Mouse (Mus musculus) left cerebral cortex, postnatal 25 days (tissue): ENCODE measurements at regions not wholly inside any gene's neighbourhood (a gene's known extent, or its start where the extent isn't known, plus 50 kb on each side); places are given as distances from the start of the nearest gene placed in this dataset.

Experiments used
- DNase-seq, 2 experiments: peaks; one replicate each; pipeline ENCODE4 v3.0.0; 2022; ENCODE audit warnings: low spot score in 2 of 2, mixed read lengths in 1 of 2
- intact Hi-C: fragments of 180-260 bp; cut with DNase I; formaldehyde crosslinking; loops from one replicate; pipeline ENCODE4 v1.15.1; 2025

DNA sequence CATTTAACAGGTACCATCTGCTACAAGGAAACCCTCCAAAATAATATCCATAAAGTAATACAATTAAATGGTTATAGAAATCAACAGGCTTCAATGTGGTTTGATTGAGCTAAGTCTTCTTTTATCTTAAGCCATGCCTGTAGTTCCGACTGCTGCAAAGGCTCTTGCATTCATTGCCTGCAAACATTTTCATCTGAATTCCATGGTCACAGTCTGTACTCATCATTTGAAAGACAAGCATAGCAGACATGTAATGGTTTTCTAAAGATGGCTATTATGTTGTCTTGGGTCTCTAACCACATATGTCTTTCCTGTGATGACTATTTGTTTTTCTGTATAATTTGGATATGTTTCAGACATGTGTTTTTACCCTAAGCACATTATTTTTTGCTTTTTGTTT is 677.9 kb downstream of the Hace1 start:
- intact Hi-C loops: no loop called here
- no peak for DNase-seq

GRCm38 (mm10) chr10:46269710-46270109 is 692.1 kb downstream of the Hace1 start:
- intact Hi-C loops: no loop called here
- no peak for DNase-seq

DNA sequence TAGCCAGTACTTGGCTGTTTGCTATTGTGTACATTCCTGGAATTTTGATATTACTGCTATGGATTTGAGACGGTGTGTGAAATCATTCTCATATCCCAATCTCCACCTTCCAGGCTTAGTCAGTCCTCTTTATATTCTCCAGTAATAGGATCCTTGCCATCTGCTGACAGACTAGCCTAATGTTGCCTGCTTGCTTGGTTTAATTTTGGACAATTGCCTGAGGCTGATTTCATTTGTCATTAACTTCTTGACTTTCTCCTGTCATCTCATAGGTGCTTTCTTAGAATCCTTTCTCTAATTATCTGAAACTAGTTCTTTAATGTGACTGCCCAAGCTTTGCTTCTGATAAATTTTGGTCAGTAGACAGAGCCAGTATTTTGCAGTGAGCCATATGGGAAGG is 696.2 kb downstream of the Hace1 start:
- no peak for DNase-seq
- intact Hi-C loops: no loop called here

GRCm38 (mm10) chr10:46294290-46294689 is 716.7 kb downstream of the Hace1 start:
- DNase-seq: peak in 1 of 2 experiments; percentile 63
- intact Hi-C loops: no loop called here

DNA sequence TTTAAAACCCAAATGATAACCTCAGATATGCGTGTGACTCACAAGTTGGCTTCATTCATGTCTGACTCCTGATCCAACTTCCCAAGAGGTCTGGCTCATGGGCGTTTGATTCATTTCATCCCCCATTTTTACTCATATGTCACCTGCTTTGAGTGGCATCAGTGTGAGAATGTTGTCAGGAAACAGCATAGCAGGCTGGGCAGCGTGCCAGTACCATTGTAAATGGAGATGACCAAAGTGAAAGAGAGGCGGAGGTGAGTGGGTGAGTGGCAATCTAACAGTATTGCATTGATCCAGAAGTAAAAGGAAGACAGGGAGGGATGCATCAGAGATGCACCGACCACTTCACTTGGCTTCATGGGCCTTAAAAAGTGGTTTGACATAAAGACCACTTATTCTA is 720.7 kb downstream of the Hace1 start:
- intact Hi-C loops: no loop called here
- peak in 1 of 2 experiments; percentile 20 for DNase-seq

- DNase-seq: no peak
- intact Hi-C loops: no loop called here
Observed at GRCm38 (mm10) chr10:46299521-46299920, 721.9 kb downstream of the Hace1 start.

DNA sequence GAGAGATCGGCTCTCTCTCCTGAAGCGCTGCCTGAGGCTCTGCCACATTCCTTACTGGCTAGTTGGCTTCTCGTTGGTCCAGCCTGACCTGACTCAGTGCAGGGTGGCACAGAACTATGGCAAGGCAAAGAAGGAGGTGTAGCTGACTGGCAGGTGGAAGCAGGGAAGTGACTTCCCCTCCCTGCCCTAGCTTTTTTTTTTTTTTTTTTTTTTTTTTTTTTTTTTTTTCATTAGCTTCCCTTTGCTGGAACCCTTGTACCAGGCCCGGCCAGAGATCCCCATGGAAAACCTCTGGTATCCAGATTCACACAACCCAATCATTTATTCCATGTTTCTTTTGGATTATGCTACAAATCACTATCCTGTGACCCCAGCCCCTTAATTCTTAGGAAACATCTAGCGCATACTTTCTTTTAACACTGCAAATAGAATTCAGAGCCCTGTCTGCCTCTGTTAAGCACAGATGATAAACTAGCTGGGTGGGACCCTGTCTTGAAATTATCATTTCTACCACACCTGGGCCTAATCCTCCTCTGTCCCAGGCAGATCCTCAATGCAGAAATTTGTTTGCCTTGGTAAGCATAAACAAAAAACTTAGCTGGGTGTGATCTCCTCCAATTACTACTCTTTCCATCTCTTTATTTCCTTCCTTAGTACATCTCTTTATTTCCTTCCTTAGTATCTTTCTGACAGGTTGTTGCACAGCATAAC is 742.9 kb downstream of the Hace1 start:
- no peak for DNase-seq
- intact Hi-C loops: no loop called here

DNA sequence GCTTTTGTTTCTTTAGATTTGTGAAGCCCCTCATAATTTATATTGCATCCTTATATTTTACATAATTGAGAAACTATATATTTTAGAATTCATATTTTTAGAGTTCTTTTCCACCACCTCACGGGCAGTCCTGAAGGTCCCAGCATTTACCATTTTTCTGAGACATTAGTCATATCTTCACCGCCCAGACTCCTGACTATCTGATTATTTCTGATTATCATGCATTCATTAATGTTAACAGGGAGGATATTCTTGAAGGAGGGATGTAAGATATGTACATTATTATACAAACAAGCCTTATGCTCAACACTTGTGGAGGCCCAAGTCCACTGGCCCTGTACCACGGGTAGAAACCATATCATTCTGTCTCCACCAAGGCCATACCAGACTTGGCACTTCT is 743.4 kb downstream of the Hace1 start:
- intact Hi-C loops: no loop called here
- no peak for DNase-seq

- DNase-seq: no peak
- intact Hi-C loops: no loop called here
Observed at GRCm38 (mm10) chr10:46329052-46329451, 751.4 kb downstream of the Hace1 start.

DNA sequence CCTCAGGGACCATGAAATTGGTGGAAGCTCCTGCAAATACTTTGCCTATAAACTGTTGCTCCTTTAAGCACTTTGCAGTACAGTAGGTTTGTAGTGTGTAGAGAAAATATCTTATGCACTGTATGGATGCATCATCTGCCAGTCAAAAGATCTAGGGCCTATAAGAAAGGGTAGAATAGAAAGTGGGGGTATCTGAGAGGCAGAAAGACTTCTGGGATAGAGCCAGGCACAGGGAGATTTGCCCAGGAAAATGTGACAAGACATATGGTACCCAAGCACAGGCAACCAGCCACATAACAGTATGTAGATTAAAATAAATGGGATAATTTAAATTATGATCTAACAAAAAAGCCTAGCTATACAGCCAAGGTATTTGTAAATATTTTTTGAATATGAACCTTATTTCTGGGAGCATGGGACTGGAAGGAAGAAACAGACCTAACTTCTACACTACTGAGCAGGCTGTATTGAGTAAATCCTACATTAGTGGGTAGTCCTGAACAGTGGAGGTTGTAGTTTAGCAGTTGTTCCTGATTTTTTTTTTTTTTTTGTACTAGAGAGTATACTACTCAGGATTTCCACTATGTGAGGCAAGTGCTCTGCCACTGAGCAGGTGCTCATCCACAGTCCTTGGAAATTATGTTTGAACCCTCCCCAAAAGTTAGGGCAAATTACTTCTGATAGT is 754.1 kb downstream of the Hace1 start:
- peak in 1 of 2 experiments; percentile 30 for DNase-seq
- intact Hi-C loops: no loop called here

GRCm38 (mm10) chr10:46333231-46333630 is 755.6 kb downstream of the Hace1 start:
- DNase-seq: no peak
- intact Hi-C loops: no loop called here

- DNase-seq: no peak
- intact Hi-C loops: no loop called here
Observed at GRCm38 (mm10) chr10:46345315-46345714, 767.7 kb downstream of the Hace1 start.

DNA sequence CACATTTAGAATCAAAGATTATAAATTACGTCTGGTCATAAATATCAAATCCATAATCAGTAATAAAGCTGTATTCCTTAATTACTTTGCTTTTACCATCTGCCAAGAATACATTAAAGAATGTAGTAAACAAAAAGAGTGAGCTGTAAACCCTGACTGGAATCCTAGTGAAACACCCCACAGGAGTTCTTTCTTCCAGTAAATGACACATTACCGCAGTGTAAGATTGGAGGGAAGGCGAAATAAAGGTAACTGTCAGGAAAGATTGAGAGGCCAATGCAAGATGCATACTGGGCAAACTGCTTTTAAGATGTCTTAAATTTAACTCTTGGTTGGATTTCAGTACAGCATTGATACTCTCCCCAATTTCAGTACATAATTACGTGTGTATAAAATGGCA is 772.0 kb downstream of the Hace1 start:
- no peak for DNase-seq
- intact Hi-C loops: no loop called here

GRCm38 (mm10) chr10:46350196-46350595 is 772.6 kb downstream of the Hace1 start:
- intact Hi-C loops: no loop called here
- DNase-seq: no peak

- DNase-seq: no peak
- intact Hi-C loops: no loop called here
Observed at GRCm38 (mm10) chr10:46356775-46357174, 779.1 kb downstream of the Hace1 start.

GRCm38 (mm10) chr10:46373715-46374475 is 796.3 kb downstream of the Hace1 start:
- no peak for DNase-seq
- intact Hi-C loops: no loop called here

GRCm38 (mm10) chr10:46374646-46375045 is 797.0 kb downstream of the Hace1 start:
- intact Hi-C loops: no loop called here
- DNase-seq: no peak

- DNase-seq: no peak
- intact Hi-C loops: no loop called here
Observed at GRCm38 (mm10) chr10:46397089-46397488, 819.5 kb downstream of the Hace1 start.

DNA sequence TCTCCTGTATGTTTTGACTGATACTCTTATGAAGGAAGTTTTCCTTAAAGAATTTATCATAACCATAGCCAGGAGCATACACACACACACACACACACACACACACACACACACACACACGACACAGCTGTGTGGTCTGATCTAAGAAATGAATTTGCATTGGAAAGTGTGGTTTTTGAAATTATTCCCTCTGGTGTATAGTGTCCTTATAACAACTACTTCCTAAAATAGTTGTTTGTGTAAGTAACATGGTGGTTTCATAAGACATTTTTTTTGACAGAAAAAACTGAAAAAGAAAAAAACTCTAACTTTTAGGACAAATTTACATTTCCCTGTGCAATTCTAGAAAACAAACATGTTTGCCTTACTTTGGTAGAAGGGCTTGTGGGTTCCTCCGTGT is 826.3 kb downstream of the Hace1 start:
- DNase-seq: no peak
- intact Hi-C loops: no loop called here
